Comparison of ENCODE assay signal across 8 mouse cellular contexts in genomic region chr3:95042166-95042837, GRCm38 (mm10). TPM values are rescaled to one million over a fixed set of nuclear protein-coding genes. Genes with fewer than 3 reads are reported as not detected.
A peak's percentile ranks its signal among the peaks of the same experiment; 100 is the strongest.
DNase-seq lines count a peak whose midpoint lies in the region; ATAC-seq lines count a peak whose summit lies in the region.

Psmd4 (minus strand) TSS chr3:95042614.

- peak; percentile 97 to 99 for DNase-seq in adrenal gland, adult (ENCODE audit: inconsistent age in 2 of 2, low spot score in 1 of 2)
- DNase-seq in embryo, embryonic 10.5 days (ENCODE audit: low spot score), result peak; percentile 99
- peak; percentile 97 for DNase-seq in gastrocnemius, postnatal 14 days
- peak; percentile 97 to 98 for DNase-seq in left cerebral cortex, postnatal 10 days (ENCODE audit: extremely low spot score in 1 of 2, low spot score in 2 of 2)
- DNase-seq in right cerebral cortex, postnatal 25 days, result peak; percentile 98
- DNase-seq in urinary bladder, postnatal 4 days (ENCODE audit: low spot score in 2 of 2), result peak; percentile 95 to 96

- peak; percentile 96 for ATAC-seq in inflammation-experienced regulatory T-cells, adult 6 months
- ATAC-seq in megakaryocyte-erythroid progenitor cell, adult 5-6 weeks (replicated peaks; ENCODE audit: low FRiP score, low TSS enrichment, poor library complexity, severe bottlenecking), result peak; percentile 98

- intact Hi-C loops in gastrocnemius, postnatal 14 days (cut with DNase I; ENCODE audit: low total_unique reads), result no loop called here
- intact Hi-C loops in left cerebral cortex, postnatal 10 days (cut with DNase I), result no loop called here

RNA-seq across cellular contexts. Expression of gene Psmd4, which starts in this region (rescaled TPM):
- total RNA-seq in gastrocnemius, postnatal 14 days (2021), result 100 to 1,000 TPM; 155 to 162 TPM
- 100 to 1,000 TPM; 175 to 191 (median 181) TPM for polyA plus RNA-seq in inflammation-experienced regulatory T-cells, adult 6 months (2017; shearing (Covaris generic))
- total RNA-seq in left cerebral cortex, postnatal 10 days (2021), result 100 to 1,000 TPM; 155 to 167 TPM
- total RNA-seq in megakaryocyte-erythroid progenitor cell, adult 5-6 weeks (2014; fragmentation: Nextera tagmentation), result 190 and 212 TPM in 2 replicates
- total RNA-seq in megakaryocyte-erythroid progenitor cell, adult 5-6 weeks (2017), result 336 and 456 TPM in 2 replicates

Comparison
In these comparisons a context has a peak if more than half of its experiments do, and no peak if none do; other contexts are left out.
1. Peak in every context shown above with its lines: DNase-seq and ATAC-seq.